Mouse (Mus musculus) cerebellum, adult (tissue): ENCODE measurements at regions not wholly inside any gene's neighbourhood (a gene's known extent, or its start where the extent isn't known, plus 50 kb on each side); places are given as distances from the start of the nearest gene placed in this dataset.

ENCODE experiments used
- ATAC-seq: cut with Nextera tagmentation; 2 replicates; pipeline ENCODE4 v1.9.2; 2017; ENCODE audit warnings: mild to moderate bottlenecking, moderate library complexity, mixed read lengths; ENCODE audit not compliant: insufficient number of reproducible peaks, low FRiP score, low TSS enrichment

DNA sequence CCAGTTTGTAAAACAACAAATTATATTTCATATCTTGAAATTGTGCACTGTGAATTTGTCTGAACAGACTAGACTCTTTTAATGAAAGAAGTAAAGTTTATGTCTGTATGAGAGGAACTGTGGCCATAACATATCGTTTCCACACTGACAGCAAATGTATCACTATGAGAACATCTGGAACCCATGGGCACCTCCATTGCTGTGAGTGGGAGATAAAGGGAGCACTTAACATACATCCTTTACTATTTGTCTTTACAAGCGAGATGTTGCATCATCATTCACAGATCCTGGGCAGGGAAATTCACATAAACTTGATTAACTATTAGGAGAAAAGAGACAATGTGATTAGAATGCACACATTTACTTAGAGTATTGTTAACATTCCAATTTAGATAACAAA, 476.2 kb downstream of the Cdh9 start:
- no peak for ATAC-seq

DNA sequence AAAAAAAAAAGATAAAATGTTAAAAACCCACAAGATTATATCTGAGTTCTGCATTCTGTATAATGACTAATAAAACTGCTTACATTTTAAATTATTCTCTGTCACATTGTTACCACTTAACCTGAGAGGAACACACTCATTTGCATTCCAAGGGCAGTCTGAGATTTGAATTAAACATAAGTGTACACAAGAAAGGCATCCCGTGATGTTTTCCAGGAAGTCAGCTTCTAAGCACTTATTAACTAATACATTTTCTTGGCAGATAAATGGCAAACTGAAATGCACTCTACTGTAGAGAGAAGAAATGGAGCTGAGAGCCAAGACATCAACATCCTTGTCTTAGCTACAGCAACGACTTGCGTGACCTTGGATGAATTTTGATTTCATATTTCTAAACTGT, 516.5 kb downstream of the Cdh9 start:
- no peak for ATAC-seq

DNA sequence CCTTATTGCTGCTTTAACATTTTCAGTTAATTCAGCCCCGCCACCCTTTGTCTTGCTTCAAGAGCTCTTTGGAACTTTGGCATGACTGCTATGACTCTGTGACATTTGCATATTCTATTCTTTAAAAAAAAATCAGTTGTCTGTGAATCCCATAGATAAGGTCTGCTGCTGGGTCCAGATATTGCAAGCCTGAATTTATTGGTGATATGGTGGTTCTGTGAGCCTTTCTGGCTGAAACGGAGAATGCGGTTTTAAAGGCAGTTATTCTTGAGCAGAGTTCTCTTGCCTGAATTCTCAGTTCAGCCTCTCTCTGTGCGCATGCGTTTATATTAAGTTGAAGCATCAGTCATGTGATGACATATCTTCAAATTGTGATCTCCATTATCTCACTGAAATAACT, 560.7 kb downstream of the Cdh9 start:
- ATAC-seq: no peak
